Mouse (Mus musculus) leukemia stem cell, adult 10-12 weeks (primary cell): ENCODE results near the gene Cdh4. TPM values are rescaled to one million over a fixed set of nuclear protein-coding genes. Genes with fewer than 3 reads are reported as not detected.

ENCODE experiments used
- polyA plus RNA-seq: library from polyadenylated mRNA; stranded (reverse); fragments of >175 nt; gene quantifications from 2 replicates; pipeline ENCODE4 v1.2.3, GENCODE M21; 2012; ENCODE audit warnings: low replicate concordance

Cdh4 gene
- 0.15 and 0.36 TPM in 2 replicates for polyA plus RNA-seq

GRCm38 (mm10) chr2:179442191-179442540 is at the start of gene Cdh4:
Gene Cdh4, plus strand, starts transcription at chr2:179442431.

